Mouse (Mus musculus) embryonic facial prominence, embryonic 12.5 days (tissue): ENCODE data around the gene Ppp1r12c. TPM values are rescaled to one million over a fixed set of nuclear protein-coding genes. Genes with fewer than 3 reads are reported as not detected.
A peak's percentile ranks its signal among the peaks of the same experiment; 100 is the strongest.

Experiments
- ATAC-seq: fragments of 200-750 bp; cut with Nextera tagmentation; 2 replicates; pipeline ENCODE4 v1.8.0; 2017; ENCODE audit not compliant: insufficient number of reproducible peaks, insufficient read depth, low FRiP score, low TSS enrichment
- H3K27ac ChIP-seq: fragments of 300-500 bp; sonication (generic); 2 replicates; pipeline ENCODE4 v1.5.1; 2016; ENCODE audit warnings: mild to moderate bottlenecking
- H3K27me3 ChIP-seq: fragments of 300-500 bp; sonication (generic); 2 replicates; pipeline ENCODE4 v1.6.1; 2016; ENCODE audit warnings: mild to moderate bottlenecking, moderate library complexity
- H3K36me3 ChIP-seq: fragments of 300-500 bp; sonication (generic); 2 replicates; pipeline ENCODE4 v1.6.1; 2016; ENCODE audit warnings: mild to moderate bottlenecking
- H3K4me1 ChIP-seq: fragments of 300-500 bp; sonication (generic); 2 replicates; pipeline ENCODE4 v1.6.1; 2016
- H3K4me2 ChIP-seq: fragments of 300-500 bp; sonication (generic); replicated peaks from 2 replicates; pipeline ENCODE4 v1.6.1; 2016; ENCODE audit warnings: mild to moderate bottlenecking, moderate library complexity
- H3K4me3 ChIP-seq: fragments of 300-500 bp; sonication (generic); 2 replicates; pipeline ENCODE4 v1.5.1; 2016; ENCODE audit warnings: mild to moderate bottlenecking
- H3K9ac ChIP-seq: fragments of 300-500 bp; sonication (generic); 2 replicates; pipeline ENCODE4 v1.6.1; 2016; ENCODE audit warnings: mild to moderate bottlenecking, moderate library complexity
- H3K9me3 ChIP-seq: fragments of 300-500 bp; sonication (generic); 2 replicates; pipeline ENCODE4 v1.6.1; 2016; ENCODE audit warnings: mild to moderate bottlenecking, moderate library complexity
- WGBS: fragments of 180-500 bp; shearing (Covaris S2); methylation state at CpG from one replicate; pipeline ENCODE4 v1.1.7; 2016; 5-methylcytosine and 5-hydroxymethylcytosine counted together
- polyA plus RNA-seq: library from polyadenylated mRNA; unstranded; fragments of >200 nt; fragmentation: Nextera tagmentation; extraction: Ambion mirVana; gene quantifications from 2 replicates; pipeline ENCODE4 v1.2.1, GENCODE M21; 2016

Ppp1r12c gene
- polyA plus RNA-seq, 1 experiment from 2014 or later, result 65.6 TPM

- H3K27ac ChIP-seq, result no peak overlapping the region
- H3K27me3 ChIP-seq, result no peaks in the 10 kb centered on the region
- H3K4me2 ChIP-seq, result peak overlapping the region; percentile 86
- WGBS, result 11% methylated on average over 14 of the region's 14 CpGs
- H3K4me1 ChIP-seq, result peaks cover 30% of the 10 kb centered on the region
- peak overlapping the region; percentile 92 for H3K4me3 ChIP-seq
- no peaks in the 10 kb centered on the region for H3K36me3 ChIP-seq
- H3K9ac ChIP-seq, result peak overlapping the region; percentile 95
- H3K9me3 ChIP-seq, result no peaks in the 10 kb centered on the region
- ATAC-seq, result no peak
Observed at GRCm38 (mm10) chr7:4502421-4503090, 1.1 kb upstream of the Ppp1r12c start.

- no peaks in the 10 kb centered on the region for H3K27me3 ChIP-seq
- H3K4me2 ChIP-seq, result peak overlapping the region; percentile 86
- no peaks in the 10 kb centered on the region for H3K9me3 ChIP-seq
- H3K27ac ChIP-seq, result peak overlapping the region; percentile 88
- ATAC-seq, result peak; percentile 19
- peaks cover 30% of the 10 kb centered on the region for H3K4me1 ChIP-seq
- WGBS, result under 1% methylated on average over 44 of the region's 52 CpGs
- peaks cover 12% of the 10 kb centered on the region for H3K36me3 ChIP-seq
- H3K4me3 ChIP-seq, result peak overlapping the region; percentile 92
- H3K9ac ChIP-seq, result peak overlapping the region; percentile 95
Observed at GRCm38 (mm10) chr7:4500892-4501471, 498 bp downstream of the Ppp1r12c start.

GRCm38 (mm10) chr7:4499034-4499433 lies 2.4 kb downstream of the Ppp1r12c start:
- 93% methylated on average over 4 of the region's 4 CpGs for WGBS
- H3K9ac ChIP-seq, result peak overlapping the region; percentile 44; the same call in 1 of the 2 replicates
- H3K36me3 ChIP-seq, result peaks cover 31% of the 10 kb centered on the region
- ATAC-seq, result no peak
- H3K4me3 ChIP-seq, result 0 out of 2 replicates have a peak overlapping the region, but pooled peaks have one; percentile 5
- no peaks in the 10 kb centered on the region for H3K27me3 ChIP-seq
- no peaks in the 10 kb centered on the region for H3K9me3 ChIP-seq
- peak overlapping the region; percentile 29; the same call in 1 of the 2 replicates for H3K4me2 ChIP-seq
- H3K4me1 ChIP-seq, result peaks cover 30% of the 10 kb centered on the region
- no peak overlapping the region for H3K27ac ChIP-seq

- no peak for ATAC-seq
- 26% methylated on average over 9 of the region's 9 CpGs for WGBS
- H3K27ac ChIP-seq, result no peak overlapping the region
- no peaks in the 10 kb centered on the region for H3K27me3 ChIP-seq
- peaks cover 38% of the 10 kb centered on the region for H3K36me3 ChIP-seq
- H3K9me3 ChIP-seq, result no peaks in the 10 kb centered on the region
- peak overlapping the region; percentile 29 for H3K4me2 ChIP-seq
- no peak overlapping the region for H3K9ac ChIP-seq
- H3K4me1 ChIP-seq, result peaks cover 30% of the 10 kb centered on the region
- H3K4me3 ChIP-seq, result 0 out of 2 replicates have a peak overlapping the region, but pooled peaks have one; percentile 5
Observed at GRCm38 (mm10) chr7:4498251-4498650, 3.2 kb downstream of the Ppp1r12c start.

- Histone ChIP-seq H3K27ac (no peak overlapping the region), H3K9me3 (no peaks in the 10 kb centered on the region), H3K4me3 (no peak overlapping the region), H3K27me3 (no peaks in the 10 kb centered on the region), H3K4me2 (no peak overlapping the region), H3K4me1 (peaks cover 30% of the 10 kb centered on the region), H3K9ac (no peak overlapping the region), H3K36me3 (peaks cover 43% of the 10 kb centered on the region)
- WGBS, result 95% methylated on average over 9 of the region's 9 CpGs
- ATAC-seq, result no peak
Observed at GRCm38 (mm10) chr7:4497271-4497903, 4.1 kb downstream of the Ppp1r12c start.

GRCm38 (mm10) chr7:4496468-4496867 lies 5.0 kb downstream of the Ppp1r12c start:
- no peak for ATAC-seq
- Histone ChIP-seq H3K27ac (no peak overlapping the region), H3K4me1 (peaks cover 30% of the 10 kb centered on the region), H3K27me3 (no peaks in the 10 kb centered on the region), H3K4me2 (no peak overlapping the region), H3K9ac (no peak overlapping the region), H3K9me3 (no peaks in the 10 kb centered on the region), H3K36me3 (peaks cover 43% of the 10 kb centered on the region), H3K4me3 (no peak overlapping the region)
- 92% methylated on average over 3 of the region's 3 CpGs for WGBS

- no peak overlapping the region for H3K27ac ChIP-seq
- 76% methylated on average over 1 of the region's 1 CpGs for WGBS
- no peaks in the 10 kb centered on the region for H3K27me3 ChIP-seq
- H3K36me3 ChIP-seq, result peaks cover 54% of the 10 kb centered on the region
- no peaks in the 10 kb centered on the region for H3K9me3 ChIP-seq
- H3K4me3 ChIP-seq, result no peak overlapping the region
- no peak overlapping the region for H3K4me2 ChIP-seq
- no peak overlapping the region for H3K9ac ChIP-seq
- ATAC-seq, result no peak
- H3K4me1 ChIP-seq, result peaks cover 11% of the 10 kb centered on the region
Observed at GRCm38 (mm10) chr7:4493991-4494390, 7.5 kb downstream of the Ppp1r12c start.

- Histone ChIP-seq H3K4me1 (no peaks in the 10 kb centered on the region), H3K27ac (no peak overlapping the region), H3K27me3 (no peaks in the 10 kb centered on the region), H3K36me3 (peaks cover 61% of the 10 kb centered on the region), H3K9ac (no peak overlapping the region), H3K4me3 (no peak overlapping the region), H3K9me3 (no peaks in the 10 kb centered on the region), H3K4me2 (no peak overlapping the region)
- no peak for ATAC-seq
- WGBS, result 88% methylated on average over 13 of the region's 13 CpGs
Observed at GRCm38 (mm10) chr7:4492284-4493224, 8.9 kb downstream of the Ppp1r12c start.

DNA sequence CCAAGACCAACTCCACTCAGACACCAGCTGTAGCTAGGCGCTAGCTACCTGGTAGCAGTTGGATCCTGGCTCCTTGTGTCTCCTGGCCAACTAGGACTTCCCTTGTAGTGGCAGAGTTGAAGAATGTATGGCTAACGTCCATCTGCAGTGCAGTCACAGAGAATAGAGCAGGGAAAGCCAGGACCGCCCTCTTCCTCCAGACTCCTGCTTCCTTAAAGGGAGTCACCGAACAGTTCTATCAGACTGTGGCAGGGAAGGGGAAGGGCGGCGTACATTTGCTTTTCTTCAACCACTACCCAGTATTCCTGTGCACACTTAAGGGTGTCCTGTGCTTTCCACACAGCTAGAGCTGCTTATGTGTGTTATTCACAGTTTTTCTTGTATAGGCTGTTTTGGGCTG lies 10.2 kb downstream of the Ppp1r12c start:
- H3K4me1 ChIP-seq, result no peaks in the 10 kb centered on the region
- ATAC-seq, result no peak
- H3K27me3 ChIP-seq, result no peaks in the 10 kb centered on the region
- H3K27ac ChIP-seq, result no peak overlapping the region
- no peak overlapping the region for H3K9ac ChIP-seq
- peaks cover 54% of the 10 kb centered on the region for H3K36me3 ChIP-seq
- 83% methylated on average over 6 of the region's 6 CpGs for WGBS
- no peak overlapping the region for H3K4me2 ChIP-seq
- H3K9me3 ChIP-seq, result no peaks in the 10 kb centered on the region
- no peak overlapping the region for H3K4me3 ChIP-seq

DNA sequence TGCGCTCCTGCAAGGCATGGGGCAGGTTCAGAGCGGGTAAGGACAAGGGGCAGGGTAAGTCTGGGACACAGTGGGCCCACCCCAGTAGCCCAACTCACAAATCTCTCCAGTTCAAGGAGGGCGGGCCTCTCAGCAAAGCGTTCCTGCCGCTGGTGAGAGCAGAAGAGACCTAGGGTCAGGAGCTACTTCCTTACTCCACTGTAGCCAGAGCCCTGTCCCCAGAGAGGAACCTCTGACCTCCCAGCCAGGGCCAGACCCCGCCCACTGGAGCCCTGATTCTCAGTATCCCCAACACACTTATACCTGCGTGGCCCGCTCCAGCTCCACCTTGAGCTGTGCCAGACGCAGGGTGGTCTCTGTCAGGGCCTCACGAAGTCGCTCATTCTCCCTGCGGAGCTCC lies 19.2 kb downstream of the Ppp1r12c start:
- Histone ChIP-seq H3K4me1 (peaks cover 12% of the 10 kb centered on the region), H3K27me3 (no peaks in the 10 kb centered on the region), H3K4me2 (no peak overlapping the region), H3K9me3 (no peaks in the 10 kb centered on the region), H3K9ac (no peak overlapping the region), H3K36me3 (peaks cover 52% of the 10 kb centered on the region), H3K27ac (no peak overlapping the region), H3K4me3 (no peak overlapping the region)
- ATAC-seq, result no peak
- WGBS, result 89% methylated on average over 12 of the region's 12 CpGs

DNA sequence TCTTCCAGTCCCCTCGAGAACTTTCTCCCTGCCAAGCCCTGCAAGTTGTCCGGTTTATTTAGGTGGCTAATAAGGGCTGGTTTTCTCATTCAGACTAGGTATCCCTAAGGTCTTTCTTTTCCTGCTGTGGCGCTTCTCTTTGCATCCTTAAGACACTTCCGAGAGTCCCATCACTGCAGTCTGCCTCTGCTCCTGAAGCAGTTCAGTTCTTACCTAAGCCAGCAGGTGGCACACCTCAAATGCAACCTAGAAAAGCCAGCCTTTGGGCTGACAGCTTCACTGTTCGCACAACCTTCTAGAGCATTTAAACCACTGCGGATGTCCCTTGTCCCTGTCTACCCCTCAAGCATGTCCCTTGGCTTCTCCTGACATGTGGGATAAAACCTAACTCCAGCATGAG lies 21.8 kb downstream of the Ppp1r12c start:
- Histone ChIP-seq H3K9ac (no peak overlapping the region), H3K36me3 (peaks cover 36% of the 10 kb centered on the region), H3K27ac (no peak overlapping the region), H3K4me2 (peak overlapping the region; percentile 85; the same call in 1 of the 2 replicates), H3K27me3 (peaks cover 9% of the 10 kb centered on the region), H3K9me3 (no peaks in the 10 kb centered on the region), H3K4me3 (no peak overlapping the region), H3K4me1 (peaks cover 12% of the 10 kb centered on the region)
- WGBS, result 29% methylated on average over 6 of the region's 6 CpGs
- no peak for ATAC-seq
